In the genomic region with DNA sequence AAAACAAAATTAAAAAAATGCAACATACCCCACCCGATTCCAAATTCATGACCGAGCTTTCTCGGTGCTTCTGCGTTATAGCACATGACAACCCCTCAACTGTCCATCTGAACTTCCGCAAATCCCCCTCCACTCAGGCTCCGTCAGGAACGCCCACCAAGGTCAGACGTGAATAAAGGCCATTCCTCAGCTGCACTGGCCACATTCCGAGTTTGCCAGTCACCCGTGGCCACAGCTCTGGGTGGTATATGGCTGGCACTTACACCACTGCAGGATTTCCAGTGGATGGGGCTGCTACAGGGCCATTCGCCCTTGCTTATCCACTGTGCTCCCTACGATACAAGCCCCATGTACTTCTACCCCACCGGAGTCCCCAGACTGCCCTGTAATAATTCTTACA, we compare ENCODE assay signal across 24 mouse cellular contexts. TPM values are rescaled to one million over a fixed set of nuclear protein-coding genes. Genes with fewer than 3 reads are reported as not detected.
DNase-seq lines count a peak whose midpoint lies in the region; ATAC-seq lines count a peak whose summit lies in the region.
"Had no signal": no experiment of that assay in that cellular context is flagged by ENCODE, and none has a peak within 500 bp of the region (broad histone marks: within the 10 kb centered on the region; RNA-seq: fewer than 3 reads in every experiment).

No protein-coding gene starts in this region.

- 89% methylated on average over 13 of the region's 13 CpGs for WGBS in embryonic facial prominence, embryonic 13.5 days
- 84% methylated on average over 13 of the region's 13 CpGs for WGBS in embryonic facial prominence, embryonic 10.5 days
- 76% methylated on average over 13 of the region's 13 CpGs for WGBS in forebrain, embryonic 16.5 days
- 85% methylated on average over 13 of the region's 13 CpGs for WGBS in forebrain, embryonic 12.5 days

- no peaks in the 10 kb centered on the region for H3K27me3 ChIP-seq in embryonic facial prominence, embryonic 13.5 days
- no peaks in the 10 kb centered on the region for H3K27me3 ChIP-seq in embryonic facial prominence, embryonic 10.5 days (replicated peaks; ENCODE audit: low read depth, poor library complexity, severe bottlenecking)
- no peaks in the 10 kb centered on the region for H3K27me3 ChIP-seq in forebrain, embryonic 16.5 days (replicated peaks; ENCODE audit: control insufficient read depth, insufficient read depth, low read length)
- H3K27me3 ChIP-seq in forebrain, embryonic 12.5 days = no peaks in the 10 kb centered on the region
- H3K27me3 ChIP-seq: embryonic facial prominence, embryonic 12.5 days; heart, embryonic 15.5 days had no signal

- peak; percentile 33 to 70 for DNase-seq in adrenal gland, adult (ENCODE audit: inconsistent age in 2 of 2, low spot score in 1 of 2)
- no peak for DNase-seq in adrenal gland, adult 8-10 months
- no peak for DNase-seq in embryonic facial prominence, embryonic 10.5 days (ENCODE audit: low spot score)
- peak; percentile 40 to 53 for DNase-seq in adrenal gland, postnatal 36 days
- DNase-seq: B cell, adult 2 months; cerebellum, adult 11 months; cerebellum, adult 8-10 months; cerebellum, postnatal 14 days; embryo, embryonic 11 days; gastrocnemius, postnatal 10 days; heart, adult 18-20 months; heart, postnatal 14 days; kidney, adult 8-10 months had no signal

- no peak overlapping the region for H3K27ac ChIP-seq in embryonic facial prominence, embryonic 13.5 days
- no peak overlapping the region for H3K27ac ChIP-seq in embryonic facial prominence, embryonic 10.5 days (replicated peaks)
- H3K27ac ChIP-seq in forebrain, embryonic 16.5 days (ENCODE audit: low read length) = no peak overlapping the region
- no peak overlapping the region for H3K27ac ChIP-seq in forebrain, embryonic 12.5 days
- H3K27ac ChIP-seq: embryonic facial prominence, embryonic 12.5 days; heart, embryonic 10.5 days; heart, embryonic 15.5 days; hindbrain, embryonic 10.5 days; hindbrain, embryonic 14.5 days had no signal

- peaks cover 4% of the 10 kb centered on the region; the same call in 1 of the 2 replicates for H3K36me3 ChIP-seq in embryonic facial prominence, embryonic 13.5 days
- peaks cover 45% of the 10 kb centered on the region for H3K36me3 ChIP-seq in embryonic facial prominence, embryonic 10.5 days (replicated peaks)
- peaks cover 5% of the 10 kb centered on the region; the same call in 1 of the 2 replicates for H3K36me3 ChIP-seq in forebrain, embryonic 16.5 days (ENCODE audit: control insufficient read depth, insufficient read depth)
- peaks cover 12% of the 10 kb centered on the region for H3K36me3 ChIP-seq in forebrain, embryonic 12.5 days (replicated peaks)
- H3K36me3 ChIP-seq: G1E; heart, embryonic 15.5 days had no signal

- no peak overlapping the region for H3K4me2 ChIP-seq in embryonic facial prominence, embryonic 13.5 days
- H3K4me2 ChIP-seq in forebrain, embryonic 16.5 days (ENCODE audit: low read length) = no peak overlapping the region
- no peak overlapping the region for H3K4me2 ChIP-seq in forebrain, embryonic 12.5 days
- H3K4me2 ChIP-seq: embryonic facial prominence, embryonic 12.5 days; heart, embryonic 15.5 days; hindbrain, embryonic 14.5 days had no signal

- ATAC-seq in embryonic facial prominence, embryonic 13.5 days (ENCODE audit: insufficient number of reproducible peaks, insufficient read depth, low FRiP score, low TSS enrichment, low read depth) = no peak
- ATAC-seq in forebrain, embryonic 16.5 days = peak; percentile 41; the same call in 1 of the 2 replicates
- ATAC-seq in forebrain, embryonic 12.5 days (ENCODE audit: low FRiP score) = no peak
- ATAC-seq: CD4-positive, CD25-positive, alpha-beta regulatory T cell, adult 4 months; intestine, postnatal 0 days had no signal

- H3K4me3 ChIP-seq in embryonic facial prominence, embryonic 13.5 days = no peak overlapping the region
- H3K4me3 ChIP-seq in embryonic facial prominence, embryonic 10.5 days = no peak overlapping the region
- H3K4me3 ChIP-seq in forebrain, embryonic 16.5 days (replicated peaks; ENCODE audit: low read length) = no peak overlapping the region
- no peak overlapping the region for H3K4me3 ChIP-seq in forebrain, embryonic 12.5 days (replicated peaks)
- H3K4me3 ChIP-seq: embryonic facial prominence, embryonic 12.5 days; heart, embryonic 10.5 days; heart, embryonic 15.5 days; hindbrain, embryonic 10.5 days had no signal

- H3K9ac ChIP-seq in embryonic facial prominence, embryonic 13.5 days = 0 out of 2 replicates have a peak overlapping the region, but pooled peaks have one; percentile 21
- no peak overlapping the region for H3K9ac ChIP-seq in forebrain, embryonic 16.5 days (replicated peaks; ENCODE audit: low read depth, low read length)
- no peak overlapping the region for H3K9ac ChIP-seq in forebrain, embryonic 12.5 days
- H3K9ac ChIP-seq: embryonic facial prominence, embryonic 12.5 days; heart, embryonic 15.5 days; hindbrain, embryonic 14.5 days had no signal

- H3K4me1 ChIP-seq in embryonic facial prominence, embryonic 13.5 days = peaks cover 53% of the 10 kb centered on the region
- H3K4me1 ChIP-seq in embryonic facial prominence, embryonic 10.5 days = peaks cover 33% of the 10 kb centered on the region
- peaks cover 28% of the 10 kb centered on the region for H3K4me1 ChIP-seq in forebrain, embryonic 16.5 days (replicated peaks; ENCODE audit: control insufficient read depth, insufficient read depth, low read length)
- peaks cover 36% of the 10 kb centered on the region for H3K4me1 ChIP-seq in forebrain, embryonic 12.5 days

- peaks cover 3% of the 10 kb centered on the region; the same call in 1 of the 2 replicates for H3K9me3 ChIP-seq in embryonic facial prominence, embryonic 13.5 days
- H3K9me3 ChIP-seq in embryonic facial prominence, embryonic 10.5 days = no peaks in the 10 kb centered on the region
- no peaks in the 10 kb centered on the region for H3K9me3 ChIP-seq in forebrain, embryonic 16.5 days (ENCODE audit: control insufficient read depth, low read length)
- H3K9me3 ChIP-seq in forebrain, embryonic 12.5 days = 0 out of 2 replicates have a peak, but pooled peaks cover under 1% of the 10 kb centered on the region
- H3K9me3 ChIP-seq: embryonic facial prominence, embryonic 12.5 days; heart, embryonic 10.5 days; heart, embryonic 15.5 days had no signal

RNA-seq across cellular contexts. Expression of a gene that starts 7.9 kb away (rescaled TPM):
- 10 to 100 TPM; 24.2 to 37.3 (median 28.3) TPM for total RNA-seq in adrenal gland, adult 8-10 months (2022)
- 53.9 and 58.0 TPM in 2 replicates for polyA plus RNA-seq in embryonic facial prominence, embryonic 13.5 days (2015; fragmentation: Nextera tagmentation; extraction: Ambion mirVana)
- polyA plus RNA-seq in embryonic facial prominence, embryonic 10.5 days (2016; fragmentation: Nextera tagmentation; extraction: Ambion mirVana) = 41.5 and 42.8 TPM in 2 replicates
- polyA plus RNA-seq in forebrain, embryonic 16.5 days (2015; fragmentation: Nextera tagmentation; extraction: Ambion mirVana) = 65.6 and 65.8 TPM in 2 replicates
- polyA plus RNA-seq in forebrain, embryonic 12.5 days (2016; fragmentation: Nextera tagmentation; extraction: Ambion mirVana) = 63.7 and 63.8 TPM in 2 replicates
- total RNA-seq in adrenal gland, postnatal 36 days (2021) = 10 to 100 TPM; 26.6 to 27.8 TPM

Comparison
In these comparisons a context has a peak if more than half of its experiments do, and no peak if none do; other contexts are left out.
1. DNase-seq: peak in adrenal gland, adult (2 of 2) and adrenal gland, postnatal 36 days (2 of 2); none in adrenal gland, adult 8-10 months (single experiment) and embryonic facial prominence, embryonic 10.5 days (single experiment).